Mouse (Mus musculus) limb, embryonic 12.5 days (tissue): Measurements from ENCODE around the gene Gmpr2. TPM values are rescaled to one million over a fixed set of nuclear protein-coding genes. Genes with fewer than 3 reads are reported as not detected.

Source experiments
- ATAC-seq: fragments of 200-750 bp; cut with Nextera tagmentation; 2 replicates; pipeline ENCODE4 v1.8.0; 2017; ENCODE audit warnings: low read depth, moderate TSS enrichment; ENCODE audit not compliant: insufficient number of reproducible peaks, insufficient read depth, low FRiP score, low TSS enrichment
- H3K27ac ChIP-seq: fragments of 300-500 bp; sonication (generic); 2 replicates; pipeline ENCODE4 v1.5.1; 2016; ENCODE audit warnings: mild to moderate bottlenecking, moderate library complexity
- H3K27me3 ChIP-seq: fragments of 300-500 bp; sonication (generic); 2 replicates; pipeline ENCODE4 v1.6.1; 2016; ENCODE audit warnings: mild to moderate bottlenecking, moderate library complexity
- H3K36me3 ChIP-seq: fragments of 300-500 bp; sonication (generic); 2 replicates; pipeline ENCODE4 v1.6.1; 2016; ENCODE audit warnings: mild to moderate bottlenecking, moderate library complexity
- H3K4me1 ChIP-seq: fragments of 300-500 bp; sonication (generic); replicated peaks from 2 replicates; pipeline ENCODE4 v1.6.1; 2016
- H3K4me2 ChIP-seq: fragments of 300-500 bp; sonication (generic); 2 replicates; pipeline ENCODE4 v1.6.1; 2016; ENCODE audit warnings: mild to moderate bottlenecking, moderate library complexity
- H3K4me3 ChIP-seq: fragments of 300-500 bp; sonication (generic); replicated peaks from 2 replicates; pipeline ENCODE4 v1.5.1; 2016; ENCODE audit warnings: mild to moderate bottlenecking
- H3K9ac ChIP-seq: fragments of 300-500 bp; sonication (generic); replicated peaks from 2 replicates; pipeline ENCODE4 v1.6.1; 2016; ENCODE audit warnings: mild to moderate bottlenecking, moderate library complexity
- H3K9me3 ChIP-seq: fragments of 300-500 bp; sonication (generic); 2 replicates; pipeline ENCODE4 v1.6.1; 2016; ENCODE audit warnings: mild to moderate bottlenecking, moderate library complexity
- WGBS: fragments of 180-500 bp; shearing (Covaris S2); methylation state at CpG from one replicate; pipeline ENCODE4 v1.1.7; 2016; 5-methylcytosine and 5-hydroxymethylcytosine counted together
- polyA plus RNA-seq: library from polyadenylated mRNA; unstranded; fragments of >200 nt; fragmentation: Nextera tagmentation; extraction: Ambion mirVana; gene quantifications from 2 replicates; pipeline ENCODE4 v1.2.1, GENCODE M21; 2016

Gmpr2 gene
- polyA plus RNA-seq, 1 experiment from 2014 or later, result 74.2 TPM

DNA sequence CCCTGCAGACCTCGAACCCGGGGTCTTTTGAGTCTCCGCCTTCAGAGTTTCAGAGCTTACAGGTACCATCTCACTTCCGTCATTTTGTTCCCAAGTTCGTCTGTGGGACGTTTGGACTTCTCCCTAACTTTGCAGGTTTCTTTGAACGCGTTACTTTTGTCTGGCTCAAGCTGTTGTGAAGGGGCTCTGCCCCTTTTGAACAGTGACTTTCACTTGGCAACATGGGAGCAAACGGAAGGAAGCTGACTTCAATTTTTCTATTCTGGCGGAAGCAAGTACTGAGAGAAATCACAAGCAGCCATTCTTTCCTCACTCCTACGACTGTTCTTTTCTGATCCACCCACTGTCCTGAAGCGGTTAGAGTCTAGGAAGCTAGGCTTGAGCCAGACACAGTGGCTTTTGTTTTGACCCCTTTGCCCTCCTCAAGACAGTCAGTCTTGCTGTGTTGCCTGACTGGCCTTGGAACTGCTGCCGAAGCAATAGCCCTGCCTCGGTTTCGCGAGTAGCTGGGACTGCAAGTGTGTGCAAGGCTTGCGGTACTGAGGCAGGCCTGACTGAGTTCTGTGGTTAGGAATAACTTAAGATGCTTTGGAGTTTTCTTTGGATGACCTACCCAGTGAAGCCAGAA is 27.4 kb upstream of the Gmpr2 start:
- H3K27me3 ChIP-seq, result no peaks in the 10 kb centered on the region
- 33% methylated on average over 17 of the region's 17 CpGs for WGBS
- H3K36me3 ChIP-seq, result peaks cover 41% of the 10 kb centered on the region
- peak overlapping the region; percentile 88 for H3K4me2 ChIP-seq
- peak overlapping the region; percentile 88 for H3K4me3 ChIP-seq
- H3K9ac ChIP-seq, result peak overlapping the region; percentile 93
- ATAC-seq, result no peak
- H3K9me3 ChIP-seq, result no peaks in the 10 kb centered on the region
- 0 out of 2 replicates have a peak overlapping the region, but pooled peaks have one; percentile 23 for H3K27ac ChIP-seq
- H3K4me1 ChIP-seq, result peaks cover 27% of the 10 kb centered on the region

DNA sequence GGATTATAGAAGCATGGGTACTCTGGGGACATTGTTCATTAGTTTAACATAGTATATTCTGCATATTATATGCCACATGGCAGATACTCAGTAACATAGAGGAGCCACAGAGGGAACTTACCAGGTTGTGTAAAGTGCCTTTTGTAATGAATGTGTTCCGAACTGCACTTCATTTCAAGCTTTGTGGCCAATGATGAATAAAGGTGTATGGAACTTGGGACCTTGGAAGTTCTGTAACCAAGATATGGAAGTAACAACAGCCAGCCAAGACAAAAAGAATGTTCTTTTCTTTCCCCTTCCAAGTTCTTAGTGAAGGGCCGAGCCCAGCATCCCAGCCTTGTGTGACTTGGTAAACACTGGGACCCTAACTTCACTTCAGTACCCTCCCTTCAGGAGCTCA is 21.9 kb upstream of the Gmpr2 start, which contains the start of gene Tssk4:
Gene Tssk4, plus strand, starts transcription at position 301 of the 400 bp plus-strand sequence.
- H3K27ac ChIP-seq, result no peak within 1 kb of the TSS
- peaks cover 8% of the 10 kb centered on the region for H3K4me1 ChIP-seq
- H3K4me2 ChIP-seq, result no peak within 1 kb of the TSS
- H3K27me3 ChIP-seq, result no peaks in the 10 kb centered on the region
- no peaks in the 10 kb centered on the region for H3K9me3 ChIP-seq
- ATAC-seq, result no peak
- no peak within 1 kb of the TSS for H3K9ac ChIP-seq
- 85% methylated on average over 2 of the region's 2 CpGs for whole genome bisulfite sequencing
- no peak within 1 kb of the TSS for H3K4me3 ChIP-seq
- H3K36me3 ChIP-seq, result peaks cover 17% of the 10 kb centered on the region

DNA sequence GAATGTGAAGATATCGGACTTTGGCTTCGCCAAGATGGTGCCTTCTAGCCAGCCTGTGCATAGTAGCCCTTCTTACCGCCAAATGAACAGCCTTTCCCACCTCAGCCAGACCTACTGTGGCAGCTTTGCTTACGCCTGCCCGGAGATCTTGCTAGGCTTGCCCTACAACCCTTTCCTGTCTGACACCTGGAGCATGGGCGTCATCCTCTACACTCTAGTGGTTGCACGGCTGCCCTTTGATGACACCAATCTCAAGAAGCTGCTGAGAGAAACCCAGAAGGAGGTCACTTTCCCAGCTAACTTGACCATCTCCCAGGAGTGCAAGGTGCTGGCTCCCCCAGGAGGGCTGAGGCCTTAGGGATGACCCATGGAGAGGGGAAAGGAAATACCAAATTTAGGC is 20.2 kb upstream of the Gmpr2 start:
- Histone ChIP-seq H3K4me3 (no peak overlapping the region), H3K9me3 (no peaks in the 10 kb centered on the region), H3K9ac (no peak overlapping the region), H3K4me1 (no peaks in the 10 kb centered on the region), H3K27me3 (no peaks in the 10 kb centered on the region), H3K27ac (no peak overlapping the region), H3K36me3 (peaks cover 9% of the 10 kb centered on the region), H3K4me2 (no peak overlapping the region)
- 88% methylated on average over 7 of the region's 7 CpGs for WGBS
- ATAC-seq, result no peak

DNA sequence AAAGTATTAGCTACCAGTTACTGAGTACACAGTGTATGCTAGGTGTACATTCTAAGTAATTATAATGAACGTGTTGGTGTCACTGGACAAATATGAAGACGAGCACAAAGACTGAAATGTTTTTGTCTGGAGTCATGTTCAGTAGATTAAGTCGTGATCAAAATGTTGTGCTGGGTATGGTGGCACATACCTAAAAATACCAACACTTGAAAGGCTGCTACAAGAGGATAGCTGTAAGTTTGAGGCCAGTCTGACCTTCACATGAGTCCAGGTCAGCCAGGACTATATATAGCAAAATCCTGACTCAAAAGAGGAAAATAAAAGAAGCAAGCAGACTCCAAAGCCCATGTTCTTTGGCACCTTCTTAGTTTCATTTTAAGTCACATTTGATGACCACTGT is 14.8 kb upstream of the Gmpr2 start:
- WGBS, result 88% methylated on average over 3 of the region's 3 CpGs
- no peak overlapping the region for H3K27ac ChIP-seq

DNA sequence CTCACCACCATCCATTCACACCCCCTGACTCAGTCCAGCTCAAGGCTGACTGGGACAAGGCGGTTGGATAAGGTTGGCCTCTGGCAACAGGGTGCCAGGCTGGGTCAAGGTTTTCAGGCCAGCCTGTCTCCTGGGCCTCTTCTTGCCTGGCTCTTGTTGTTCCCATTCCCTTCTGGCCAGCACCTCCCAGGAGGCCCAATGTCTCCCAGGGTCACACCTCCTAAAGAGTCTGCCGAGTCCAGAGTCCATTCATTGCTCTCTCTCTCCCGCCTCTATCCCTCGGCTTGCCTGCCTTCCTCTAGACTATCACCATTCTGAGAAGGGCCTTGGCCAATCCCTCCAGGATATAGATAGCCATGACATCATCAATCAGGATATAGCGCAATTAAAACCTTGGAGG is 13.7 kb upstream of the Gmpr2 start:
- WGBS, result 89% methylated on average over 5 of the region's 5 CpGs

More for the DNA sequence above, 14.8 kb upstream of the Gmpr2 start:
- 0 out of 2 replicates have a peak, but pooled peaks cover 8% of the 10 kb centered on the region for H3K4me1 ChIP-seq
- H3K9ac ChIP-seq, result no peak overlapping the region
- no peak for ATAC-seq
- H3K27me3 ChIP-seq, result no peaks in the 10 kb centered on the region
- H3K9me3 ChIP-seq, result no peaks in the 10 kb centered on the region
- H3K4me3 ChIP-seq, result no peak overlapping the region
- H3K36me3 ChIP-seq, result peaks cover 33% of the 10 kb centered on the region
- H3K4me2 ChIP-seq, result no peak overlapping the region

DNA sequence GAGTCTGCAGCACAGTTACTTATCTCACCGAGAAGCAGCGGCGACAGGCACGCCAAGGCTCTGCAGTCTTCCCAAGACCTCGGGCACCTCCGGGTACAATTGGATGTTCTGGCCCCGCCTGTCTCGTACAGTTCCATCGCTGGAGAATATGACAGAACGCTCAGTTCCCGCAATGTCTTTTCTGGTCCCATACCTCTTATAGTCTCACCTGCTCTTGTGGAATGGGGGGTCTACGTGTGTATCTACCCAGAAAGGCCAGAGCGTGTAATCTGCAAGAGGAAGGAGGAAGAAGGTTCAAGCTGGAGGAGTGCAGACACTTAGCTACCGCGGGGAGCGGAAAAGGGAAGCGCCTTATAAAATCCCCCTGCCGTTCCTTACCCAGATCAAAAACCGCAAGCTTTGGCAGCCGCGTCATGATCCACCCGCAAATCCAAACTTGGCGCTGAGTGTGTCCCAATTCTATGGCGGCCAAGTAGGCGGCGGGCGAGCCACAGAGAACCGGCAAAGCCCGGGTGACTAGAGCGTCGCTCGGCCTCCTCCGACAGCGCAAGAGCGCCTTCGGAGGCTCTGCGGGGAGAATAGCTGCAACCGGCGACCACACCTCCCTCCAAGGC is 11.7 kb upstream of the Gmpr2 start, which contains the start of gene Mdp1:
Gene Mdp1, minus strand, starts transcription at position 549 of the 614 bp plus-strand sequence.
- Histone ChIP-seq H3K9ac (peak within 1 kb of the TSS; percentile 81), H3K36me3 (peaks cover 51% of the 10 kb centered on the region), H3K9me3 (no peaks in the 10 kb centered on the region), H3K27me3 (no peaks in the 10 kb centered on the region), H3K4me1 (0 out of 2 replicates have a peak, but pooled peaks cover 8% of the 10 kb centered on the region), H3K4me2 (peak within 1 kb of the TSS; percentile 65), H3K4me3 (peak within 1 kb of the TSS; percentile 61), H3K27ac (peak within 1 kb of the TSS; percentile 66; the same call in 1 of the 2 replicates)
- WGBS, result under 1% methylated on average over 39 of the region's 39 CpGs
- peak; percentile 84 for ATAC-seq

More for the DNA sequence above, 13.7 kb upstream of the Gmpr2 start:
- 0 out of 2 replicates have a peak, but pooled peaks cover 8% of the 10 kb centered on the region for H3K4me1 ChIP-seq
- no peak overlapping the region for H3K27ac ChIP-seq
- no peak overlapping the region for H3K9ac ChIP-seq
- H3K4me2 ChIP-seq, result no peak overlapping the region
- no peaks in the 10 kb centered on the region for H3K27me3 ChIP-seq
- no peak overlapping the region for H3K4me3 ChIP-seq
- H3K36me3 ChIP-seq, result peaks cover 42% of the 10 kb centered on the region
- H3K9me3 ChIP-seq, result no peaks in the 10 kb centered on the region
- no peak for ATAC-seq

DNA sequence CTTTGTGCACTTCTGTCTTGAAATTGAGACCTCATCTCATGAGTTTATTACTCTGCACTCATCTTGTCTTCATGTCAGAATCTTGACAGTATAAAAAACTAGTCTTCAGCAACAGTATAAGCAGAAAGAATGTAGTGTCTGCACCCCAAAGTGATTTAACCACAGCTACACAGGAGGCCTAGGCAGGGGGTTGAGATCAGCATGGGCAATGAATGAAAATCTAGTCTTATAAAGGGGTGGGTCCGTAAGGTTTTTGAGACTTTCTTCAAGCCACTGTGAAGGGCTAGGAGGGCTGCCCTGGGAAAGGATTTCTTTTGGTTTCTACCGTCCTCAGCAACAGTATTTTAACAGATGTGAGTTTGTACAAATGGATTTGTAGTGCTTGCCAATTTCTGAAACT is 11.1 kb upstream of the Gmpr2 start:
- H3K27ac ChIP-seq, result peak overlapping the region; percentile 37; the same call in 1 of the 2 replicates
- no peaks in the 10 kb centered on the region for H3K27me3 ChIP-seq
- 49% methylated on average over 2 of the region's 2 CpGs for WGBS
- H3K9me3 ChIP-seq, result no peaks in the 10 kb centered on the region
- peaks cover 53% of the 10 kb centered on the region for H3K36me3 ChIP-seq
- ATAC-seq, result no peak
- H3K4me1 ChIP-seq, result 0 out of 2 replicates have a peak, but pooled peaks cover 8% of the 10 kb centered on the region
- H3K9ac ChIP-seq, result no peak overlapping the region
- peak overlapping the region; percentile 61 for H3K4me3 ChIP-seq
- H3K4me2 ChIP-seq, result peak overlapping the region; percentile 65

DNA sequence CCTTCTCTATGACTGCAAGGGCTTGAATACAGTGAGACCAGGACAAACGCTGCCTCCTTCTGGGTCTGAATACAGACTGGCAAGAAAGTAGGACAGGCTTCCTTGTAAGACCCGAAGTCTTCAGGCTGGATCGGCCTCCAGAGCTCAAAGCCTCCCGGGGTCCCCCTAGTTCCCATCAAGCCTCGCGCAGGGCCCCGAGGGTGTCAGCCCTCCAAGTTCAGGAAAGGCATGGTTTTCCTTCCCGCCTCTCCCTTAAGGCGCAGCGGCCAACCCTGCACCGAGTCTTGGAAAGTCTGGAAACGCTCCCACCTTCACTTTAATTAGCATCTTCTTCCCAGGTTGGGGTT is 282 bp upstream of the Gmpr2 start:
- under 1% methylated on average over 12 of the region's 12 CpGs for WGBS
- peaks cover 17% of the 10 kb centered on the region for H3K4me1 ChIP-seq
- peak overlapping the region; percentile 78 for H3K4me3 ChIP-seq
- H3K36me3 ChIP-seq, result peaks cover 38% of the 10 kb centered on the region
- H3K9ac ChIP-seq, result peak overlapping the region; percentile 78
- H3K9me3 ChIP-seq, result no peaks in the 10 kb centered on the region
- no peak; the same call in 1 of the 2 replicates for ATAC-seq
- H3K4me2 ChIP-seq, result peak overlapping the region; percentile 93
- peak overlapping the region; percentile 93 for H3K27ac ChIP-seq
- no peaks in the 10 kb centered on the region for H3K27me3 ChIP-seq

DNA sequence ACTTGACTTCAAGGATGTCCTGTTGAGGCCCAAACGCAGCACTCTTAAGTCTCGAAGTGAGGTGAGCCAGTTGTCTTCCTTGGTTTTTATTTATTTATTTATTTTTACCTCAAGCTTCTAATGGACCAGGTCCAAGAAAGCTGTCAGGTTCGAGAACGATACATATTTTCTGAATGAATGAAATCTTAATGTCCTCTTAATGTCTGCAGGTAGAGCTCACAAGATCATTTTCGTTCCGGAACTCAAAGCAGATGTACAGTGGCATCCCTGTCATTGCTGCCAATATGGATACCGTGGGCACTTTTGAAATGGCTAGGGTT is 960 bp downstream of the Gmpr2 start:
- Histone ChIP-seq H3K4me2 (peak overlapping the region; percentile 93), H3K27ac (peak overlapping the region; percentile 93; the same call in 1 of the 2 replicates), H3K9ac (peak overlapping the region; percentile 78), H3K9me3 (no peaks in the 10 kb centered on the region), H3K4me3 (peak overlapping the region; percentile 78), H3K36me3 (peaks cover 45% of the 10 kb centered on the region), H3K4me1 (peaks cover 17% of the 10 kb centered on the region), H3K27me3 (no peaks in the 10 kb centered on the region)
- WGBS, result 77% methylated on average over 7 of the region's 7 CpGs
- no peak for ATAC-seq

DNA sequence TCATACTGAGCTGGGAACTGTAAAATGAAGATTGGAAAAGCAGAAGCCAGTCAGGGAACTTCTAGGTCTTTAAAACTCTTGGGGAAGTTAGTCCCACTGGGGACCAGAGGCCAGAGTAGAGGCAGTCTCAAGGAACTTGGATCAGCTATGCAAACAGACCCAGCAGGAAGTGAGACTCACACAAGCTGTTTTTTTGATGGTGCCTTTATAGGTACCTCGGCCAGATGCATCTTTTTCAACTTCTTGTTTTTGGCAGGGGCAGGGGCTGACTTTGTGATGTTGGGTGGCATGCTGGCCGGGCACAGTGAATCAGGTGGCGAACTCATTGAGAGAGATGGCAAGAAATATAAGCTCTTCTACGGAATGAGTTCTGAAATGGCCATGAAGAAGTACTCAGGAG is 5.9 kb downstream of the Gmpr2 start:
- WGBS, result 90% methylated on average over 4 of the region's 4 CpGs
- Histone ChIP-seq H3K36me3 (peaks cover 55% of the 10 kb centered on the region), H3K4me3 (no peak overlapping the region), H3K4me1 (peaks cover 12% of the 10 kb centered on the region), H3K9ac (no peak overlapping the region), H3K27ac (no peak overlapping the region), H3K27me3 (no peaks in the 10 kb centered on the region), H3K4me2 (no peak overlapping the region), H3K9me3 (no peaks in the 10 kb centered on the region)
- ATAC-seq, result no peak

DNA sequence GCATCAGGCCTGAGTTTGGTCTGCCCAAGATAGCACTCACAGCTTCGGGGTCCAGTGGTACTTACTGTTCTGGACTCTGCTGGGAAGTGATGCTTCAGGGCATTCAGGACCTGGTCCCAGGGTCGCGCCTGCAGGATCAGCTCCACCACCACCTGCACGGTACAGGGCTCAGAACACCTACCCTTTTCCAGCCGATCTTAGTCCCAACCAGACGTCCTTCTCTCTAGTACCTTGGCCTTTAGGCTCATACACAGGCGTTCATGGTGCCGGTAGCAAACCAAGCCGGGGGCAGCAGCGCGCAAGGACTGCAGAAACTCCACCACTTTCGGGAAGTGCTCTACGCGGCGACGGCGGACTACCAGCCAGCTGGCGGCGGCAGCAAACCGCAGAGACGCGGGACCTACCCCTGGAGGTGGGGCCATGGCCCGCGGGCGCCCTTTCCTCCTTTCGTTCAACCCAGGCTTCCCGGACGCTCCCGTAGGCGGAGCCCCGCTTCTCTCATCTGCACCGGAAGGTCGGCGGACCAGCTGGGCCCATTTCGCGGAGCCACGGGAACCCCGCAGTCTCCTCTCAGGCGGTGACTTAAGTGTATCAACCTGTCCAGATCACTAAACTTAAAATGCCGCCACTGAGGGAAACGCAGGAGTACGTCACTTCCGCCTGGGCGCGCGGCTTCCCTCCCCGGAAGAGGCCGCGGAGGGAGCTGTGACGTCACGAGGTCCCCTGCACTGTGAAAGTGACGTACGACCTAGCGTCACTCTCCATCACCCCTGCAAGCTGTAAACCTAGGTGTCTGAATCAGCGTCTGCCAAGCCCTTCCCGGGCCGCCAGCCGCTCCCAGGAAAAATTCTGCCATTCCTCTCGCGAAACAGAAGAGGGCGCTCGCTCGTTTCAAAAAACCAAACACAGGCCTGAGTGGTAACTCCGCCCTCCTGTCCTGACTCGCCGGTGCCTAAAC is 9.7 kb downstream of the Gmpr2 start, which contains the start of gene Tinf2:
Gene Tinf2, minus strand, starts transcription at position 661 of the 958 bp plus-strand sequence.
- H3K9me3 ChIP-seq, result no peaks in the 10 kb centered on the region
- H3K9ac ChIP-seq, result peak within 1 kb of the TSS; percentile 78
- peaks cover 38% of the 10 kb centered on the region for H3K36me3 ChIP-seq
- H3K27ac ChIP-seq, result peak within 1 kb of the TSS; percentile 86
- ATAC-seq, result peak; percentile 98
- H3K4me3 ChIP-seq, result peak within 1 kb of the TSS; percentile 83
- H3K4me2 ChIP-seq, result peak within 1 kb of the TSS; percentile 80
- WGBS, result under 1% methylated on average over 65 of the region's 66 CpGs
- peaks cover 8% of the 10 kb centered on the region for H3K4me1 ChIP-seq
- H3K27me3 ChIP-seq, result no peaks in the 10 kb centered on the region
